Mouse (Mus musculus): ENCODE measurements around the gene Ubxn11.
"Not testable (repeated sequence)": the region's sequence is repeated elsewhere in the genome, so short reads cannot be mapped to it uniquely, and the experiment has no call there.

The Ubxn11 gene

DNA sequence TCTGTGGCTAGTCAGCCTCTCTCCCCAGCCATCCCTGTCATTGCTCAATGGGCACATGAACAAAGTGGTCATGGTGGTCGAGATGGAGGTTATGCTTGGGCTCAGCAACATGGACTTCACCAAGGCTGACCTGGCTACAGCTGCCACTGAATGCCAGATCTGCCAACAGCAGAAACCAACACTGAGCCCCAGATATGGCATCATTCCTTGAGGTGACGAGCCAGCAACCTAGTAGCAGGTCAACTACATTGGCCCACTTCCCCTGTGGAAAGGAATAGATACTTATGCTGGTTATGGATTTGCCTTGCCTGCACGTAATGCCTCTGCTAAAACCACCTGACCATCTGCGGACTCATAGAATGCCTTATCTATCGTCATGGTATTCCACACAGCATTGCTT is 41.9 kb downstream of the Ubxn11 start:
- DNase-seq (ENCODE audit: low spot score), result not testable (repeated sequence)

DNA sequence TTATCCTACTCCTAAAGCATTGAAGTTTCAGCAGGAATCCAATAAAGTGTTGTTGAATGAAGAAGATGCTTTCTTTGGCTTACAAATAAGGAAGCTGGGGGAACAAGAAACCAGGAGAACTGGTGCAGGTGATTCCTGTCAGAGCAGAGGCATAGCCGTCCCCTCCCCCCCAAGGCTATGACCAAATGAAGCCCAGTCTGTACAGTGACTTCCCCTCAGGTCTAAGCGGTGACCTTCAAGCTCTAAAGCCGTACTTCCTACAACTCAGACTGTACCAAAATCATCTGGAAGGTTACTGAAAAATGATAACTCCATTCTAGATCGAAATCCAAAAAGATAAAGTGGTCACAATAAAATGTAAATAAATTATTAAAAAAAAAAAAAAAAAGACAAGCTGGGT is 47.0 kb downstream of the Ubxn11 start:
- no peak for DNase-seq (ENCODE audit: low spot score)

DNA sequence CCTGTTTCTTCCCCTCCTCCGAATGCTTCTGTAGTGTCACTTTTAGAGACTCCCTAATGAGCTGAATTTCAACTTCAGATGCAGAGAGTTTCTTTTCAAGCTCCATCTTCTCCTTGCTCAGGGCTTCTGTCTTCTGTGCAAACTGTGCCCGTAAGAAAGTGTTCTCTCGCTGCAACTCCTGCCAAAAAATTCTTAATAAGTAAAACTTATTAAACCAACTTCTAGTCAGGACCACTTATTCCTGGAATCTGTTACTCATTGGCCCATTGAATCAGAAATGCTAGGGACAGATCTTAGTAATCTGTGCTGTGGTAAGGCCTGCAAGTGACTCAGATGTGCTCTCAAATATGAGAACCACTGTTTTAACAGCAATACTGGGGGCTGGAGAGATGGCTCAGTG is 49.7 kb downstream of the Ubxn11 start:
- no peak for DNase-seq (ENCODE audit: low spot score)

DNA sequence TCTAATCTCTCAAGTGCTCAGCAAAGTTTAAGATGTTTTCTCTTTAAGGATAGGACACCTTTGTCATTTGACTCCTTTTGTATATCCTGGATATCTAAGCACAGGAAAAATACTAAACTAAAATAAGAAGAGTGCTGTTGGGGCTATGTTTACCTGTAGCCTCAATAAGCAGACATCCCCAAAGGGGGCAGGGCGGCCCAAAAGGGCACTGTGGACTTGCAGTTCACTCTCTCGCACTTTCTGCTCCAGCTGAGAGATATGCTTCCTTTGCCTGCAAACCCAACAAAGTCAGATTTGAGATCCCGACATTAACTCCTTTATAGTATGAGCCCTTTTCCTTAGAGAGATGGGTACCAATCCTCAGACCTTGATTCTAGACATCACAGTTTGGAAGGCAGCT is 51.3 kb downstream of the Ubxn11 start:
- no peak for DNase-seq (ENCODE audit: low spot score)

DNA sequence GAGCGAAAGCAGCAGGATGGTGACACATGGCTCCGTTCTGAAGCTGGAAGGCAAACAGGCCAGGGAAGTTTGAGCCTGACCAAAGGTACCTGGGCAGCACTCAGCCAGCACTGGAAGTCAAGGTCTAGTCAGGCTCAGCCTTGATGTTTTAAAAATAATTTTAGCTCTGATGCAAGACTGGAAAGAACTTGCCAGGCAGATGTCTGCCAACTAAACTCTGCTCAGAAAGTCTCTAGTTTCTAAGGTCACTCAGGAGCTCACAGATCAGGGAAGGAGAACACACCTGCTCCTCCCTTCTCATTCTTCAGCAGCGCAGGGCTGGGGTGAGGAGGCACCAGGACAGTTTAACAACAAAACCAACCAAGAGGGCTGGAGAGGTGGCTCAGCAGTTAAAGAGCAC is 52.0 kb downstream of the Ubxn11 start:
- DNase-seq (ENCODE audit: low spot score), result no peak

DNA sequence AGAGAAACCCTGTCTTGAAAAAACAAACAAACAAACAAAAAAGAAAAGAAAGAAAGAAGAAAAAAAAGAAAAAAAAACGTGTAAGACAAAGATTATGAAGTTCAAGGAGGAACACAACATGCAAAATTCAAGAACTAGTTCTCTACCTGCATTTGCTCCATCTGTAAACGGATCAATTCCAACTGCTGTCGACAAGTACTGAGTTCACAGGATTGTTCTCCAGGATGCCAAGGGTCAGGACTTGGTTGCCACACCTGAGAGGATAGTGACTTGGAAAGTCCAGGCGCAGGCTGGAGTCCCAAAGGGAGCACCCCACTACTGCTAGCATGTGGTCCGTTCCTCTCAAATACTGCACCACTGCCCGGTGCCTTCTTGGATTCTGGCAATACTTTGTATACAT is 53.2 kb downstream of the Ubxn11 start:
- no peak for DNase-seq (ENCODE audit: low spot score)

DNA sequence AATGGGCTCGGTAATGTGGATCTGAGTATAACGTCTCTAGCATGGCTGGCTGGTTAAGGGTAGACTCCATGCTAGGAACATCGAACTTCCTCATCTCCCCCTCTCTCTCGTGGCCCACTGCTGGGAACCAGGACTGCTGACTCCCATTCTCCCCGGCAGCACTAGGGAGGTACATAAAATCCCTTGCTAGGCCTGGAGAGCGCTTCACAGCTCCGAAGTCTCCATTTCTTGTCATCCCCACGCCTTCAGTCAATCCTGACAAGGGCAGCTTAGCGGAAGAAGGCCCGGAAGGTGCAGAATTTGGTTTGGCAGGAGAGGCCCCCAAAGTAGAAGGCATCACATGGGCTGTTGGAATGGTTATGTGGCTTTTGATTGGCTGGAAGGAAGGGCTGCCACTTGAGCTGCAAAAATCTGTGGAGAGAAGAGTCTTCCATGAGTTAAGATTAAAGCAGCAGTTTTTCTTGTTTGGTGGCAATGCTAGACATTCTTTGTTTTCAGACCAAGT is 53.6 kb downstream of the Ubxn11 start:
- no peak for DNase-seq (ENCODE audit: low spot score)

DNA sequence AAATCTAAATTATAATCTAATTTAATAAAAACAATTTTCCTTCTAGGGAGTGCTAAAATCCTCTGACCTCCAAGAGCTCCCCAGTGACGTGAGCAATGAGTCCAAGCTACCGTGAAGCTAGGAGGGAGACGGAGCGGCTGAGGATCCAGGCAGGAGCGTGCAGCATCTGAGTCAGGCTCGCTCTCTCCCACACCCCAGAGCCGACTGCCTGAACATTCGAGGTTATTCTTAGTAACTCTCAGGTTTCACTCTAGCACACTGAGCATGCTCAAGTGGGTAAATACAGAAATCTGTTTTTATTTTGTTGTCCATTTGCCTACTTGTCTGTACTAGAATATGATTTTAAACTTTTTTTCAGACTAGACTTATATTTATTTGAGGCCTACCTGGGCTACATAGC is 54.4 kb downstream of the Ubxn11 start:
- no peak for DNase-seq (ENCODE audit: low spot score)

DNA sequence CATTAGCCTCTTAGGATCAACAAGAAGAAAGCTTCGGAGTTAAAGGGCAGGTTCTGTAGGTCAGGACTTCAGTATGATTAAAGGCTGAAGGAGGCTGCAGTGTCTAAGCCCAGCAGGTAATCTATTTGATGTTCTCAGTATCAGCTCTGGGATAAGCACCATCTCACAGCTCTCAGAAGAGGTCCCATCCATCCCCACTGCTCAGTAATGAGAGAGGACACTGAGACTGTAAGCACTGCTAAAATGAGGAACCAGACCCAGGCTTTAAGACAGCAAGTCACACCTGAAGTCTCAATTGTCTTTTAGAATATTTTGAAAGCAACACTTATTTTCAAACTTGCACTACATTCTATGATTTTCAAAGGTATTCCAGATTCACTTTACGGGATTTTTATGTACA is 55.2 kb downstream of the Ubxn11 start:
- DNase-seq (ENCODE audit: low spot score), result no peak

DNA sequence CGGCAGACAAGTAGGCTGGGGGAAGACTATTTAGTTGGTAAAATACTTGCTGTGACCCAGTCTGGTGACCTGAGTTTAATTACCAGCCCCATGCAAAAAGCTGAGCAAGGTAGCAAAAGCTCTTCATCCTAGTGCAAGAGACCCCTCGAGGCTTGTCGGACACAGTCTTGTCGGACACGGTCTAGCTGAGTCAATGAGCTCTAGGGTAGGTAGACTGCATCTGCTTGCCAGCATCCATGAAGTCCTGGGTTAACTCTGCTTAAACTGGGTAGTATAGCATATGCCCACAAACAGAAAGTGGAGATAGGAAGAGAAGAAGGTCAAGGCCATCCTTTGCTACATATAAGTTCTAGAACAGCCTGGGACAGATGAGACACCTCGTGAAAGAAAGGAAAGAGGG is 56.4 kb downstream of the Ubxn11 start:
- no peak for DNase-seq (ENCODE audit: low spot score)

DNA sequence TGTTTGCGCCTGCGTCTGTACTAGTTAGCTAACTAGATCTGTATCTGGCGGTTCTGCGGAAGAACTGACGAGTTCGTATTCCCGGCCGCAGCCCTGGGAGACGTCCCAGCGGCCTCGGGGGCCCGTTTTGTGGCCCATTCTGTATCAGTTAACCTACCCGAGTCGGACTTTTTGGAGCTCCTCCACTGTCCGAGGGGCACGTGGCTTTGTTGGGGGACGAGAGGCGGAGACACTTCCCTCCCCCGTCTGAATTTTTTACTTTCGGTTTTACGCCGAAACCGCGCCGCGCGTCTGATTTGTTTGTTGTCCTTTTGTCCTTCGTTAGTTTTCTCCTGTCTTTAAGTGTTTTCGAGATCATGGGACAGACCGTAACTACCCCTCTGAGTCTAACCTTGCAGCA is 57.7 kb downstream of the Ubxn11 start:
- DNase-seq (ENCODE audit: low spot score), result peak; percentile 54

DNA sequence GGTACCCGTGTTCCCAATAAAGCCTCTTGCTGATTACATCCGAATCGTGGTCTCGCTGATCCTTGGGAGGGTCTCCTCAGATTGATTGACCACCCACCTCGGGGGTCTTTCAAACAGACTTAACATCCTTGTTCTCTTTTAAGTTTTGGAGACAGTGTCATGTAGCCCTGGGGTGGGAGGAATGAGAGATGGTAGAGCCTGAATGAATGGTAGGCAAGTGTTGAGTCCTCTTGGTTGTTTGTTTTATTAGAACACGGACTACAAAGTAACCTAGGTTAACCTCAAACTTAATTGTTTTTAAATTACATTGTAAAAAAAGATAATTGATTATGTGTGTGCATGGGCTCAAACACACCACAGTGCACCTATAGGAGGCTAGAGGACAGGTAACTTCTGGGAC is 62.2 kb downstream of the Ubxn11 start:
- DNase-seq (ENCODE audit: low spot score), result no peak

DNA sequence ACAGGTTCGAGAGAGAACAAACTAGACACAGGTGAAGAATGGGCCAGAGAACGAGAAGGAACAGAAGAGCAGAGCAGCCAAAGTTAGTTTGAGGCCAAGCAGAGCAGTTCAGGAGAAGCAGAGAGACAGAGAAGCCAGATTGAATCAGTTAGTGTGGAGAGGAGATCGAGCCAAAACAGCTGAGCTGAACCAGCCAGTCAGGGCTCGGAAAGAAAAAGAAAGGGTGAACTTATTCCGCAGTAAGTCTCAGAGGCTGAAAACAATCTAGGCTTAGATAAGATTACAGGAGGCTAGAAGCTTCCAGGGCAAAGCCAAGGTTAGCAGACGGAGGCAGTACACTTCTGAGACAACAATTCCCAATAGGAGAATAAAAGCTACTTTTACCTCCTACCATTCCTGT is 62.7 kb downstream of the Ubxn11 start:
- no peak for DNase-seq (ENCODE audit: low spot score)

DNA sequence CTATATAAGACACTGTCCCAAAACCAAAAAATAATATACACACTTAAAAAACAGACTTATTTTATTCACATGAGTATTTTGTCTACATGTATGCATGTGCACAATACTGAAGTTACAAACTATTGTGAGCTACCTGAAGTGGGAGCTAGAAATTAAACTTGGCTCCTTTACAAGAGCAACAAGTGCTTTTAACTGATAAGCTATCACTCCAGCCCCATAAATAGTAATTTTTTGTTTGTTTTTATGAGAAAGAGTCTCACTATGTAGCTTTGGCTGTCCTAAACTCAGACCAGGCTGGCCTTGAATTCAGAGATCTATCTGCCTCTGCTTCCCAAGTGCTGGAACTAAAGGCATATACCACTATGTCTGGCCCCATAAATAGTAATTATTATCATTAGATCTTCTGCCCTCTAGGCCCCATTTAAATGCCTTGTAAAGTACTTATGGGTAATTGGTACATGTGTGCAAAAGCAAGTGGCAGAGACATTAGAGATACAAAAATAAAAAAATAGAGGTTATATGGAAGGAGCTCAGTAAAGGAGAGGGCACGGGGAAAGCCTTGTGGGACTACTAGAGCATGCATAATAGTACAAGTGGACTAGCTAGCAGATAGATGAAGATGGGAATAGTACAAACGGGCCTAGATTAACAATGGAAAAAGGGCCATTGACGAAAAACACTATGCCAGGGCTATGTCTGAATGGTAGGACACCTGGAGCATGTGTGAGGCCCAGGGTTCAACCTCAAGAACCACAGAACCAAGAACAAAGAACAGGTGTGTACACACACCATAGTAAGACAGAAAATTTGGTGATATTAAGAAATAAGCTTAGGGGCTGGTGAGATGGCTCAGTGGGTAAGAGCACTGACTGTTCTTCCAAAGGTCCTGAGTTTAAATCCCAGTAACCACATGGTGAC is 63.4 kb downstream of the Ubxn11 start:
- no peak for DNase-seq (ENCODE audit: low spot score)

DNA sequence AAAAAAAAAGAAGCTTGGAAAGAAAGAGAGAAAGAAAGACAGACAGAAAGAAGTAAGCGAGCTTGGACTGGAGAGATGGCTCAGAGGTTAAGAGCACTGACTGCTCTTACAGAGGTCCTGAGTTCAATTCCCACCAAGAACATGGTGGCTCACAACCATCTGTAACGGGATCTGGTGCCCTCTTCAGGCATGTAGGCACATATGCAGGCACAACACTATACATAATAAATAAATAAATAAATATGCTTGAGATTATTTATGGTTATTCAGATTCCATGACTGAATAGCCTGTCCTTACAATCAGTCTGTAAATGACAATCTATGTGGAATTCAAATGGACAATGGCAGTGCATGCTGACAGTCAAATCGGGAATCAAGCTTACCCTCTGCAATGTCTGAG is 64.5 kb downstream of the Ubxn11 start:
- no peak for DNase-seq (ENCODE audit: low spot score)

DNA sequence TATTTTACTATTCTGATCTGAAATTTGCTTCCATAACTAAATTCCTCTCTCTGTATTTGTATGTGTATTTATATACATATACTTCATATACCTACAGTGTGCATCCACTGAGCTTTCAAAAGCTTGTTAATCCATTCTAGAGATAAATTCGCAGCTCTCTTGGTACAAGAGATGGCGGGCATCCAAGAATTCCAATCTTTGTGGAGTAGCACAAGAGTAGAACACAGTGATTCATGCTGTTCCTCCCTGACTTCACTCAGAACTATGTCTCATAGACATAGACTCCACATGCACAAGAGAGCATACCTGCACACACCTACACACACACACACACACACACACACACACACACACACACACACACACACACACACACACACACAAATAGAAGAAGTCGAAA is 70.0 kb downstream of the Ubxn11 start:
- DNase-seq (ENCODE audit: low spot score), result no peak

Data from testis, postnatal 10 days (tissue).